Mouse (Mus musculus) CD4-positive, CD25-positive, alpha-beta regulatory T cell (primary cell): ENCODE results near the gene Olfr250. TPM values are rescaled to one million over a fixed set of nuclear protein-coding genes. Genes with fewer than 3 reads are reported as not detected.

ENCODE experiments used
- polyA plus RNA-seq: library from polyadenylated mRNA; unstranded; fragments of 100-300 nt; shearing (Covaris generic); gene quantifications from one replicate; pipeline ENCODE4 v1.2.1, GENCODE M21; 2017

The Olfr250 gene
- 0.06 TPM for polyA plus RNA-seq

DNA sequence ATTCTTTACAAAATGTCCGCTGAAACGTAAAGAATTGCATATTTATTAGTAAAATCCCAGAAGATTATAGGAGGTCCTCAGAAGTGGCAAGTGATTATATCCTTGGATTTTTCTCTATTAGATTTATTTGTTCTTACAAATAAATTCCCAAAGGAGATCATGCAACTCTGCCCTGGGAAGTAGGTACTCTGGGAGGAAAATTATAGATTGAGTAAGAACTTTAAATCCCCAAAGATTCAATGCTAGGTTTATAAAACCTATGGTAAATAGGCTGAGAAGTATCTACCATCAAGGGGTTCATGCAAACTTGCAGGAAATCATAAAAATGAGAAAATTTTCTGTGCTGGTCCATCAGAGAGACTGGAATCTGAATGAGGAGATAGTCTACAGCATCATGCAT, at the start of gene Olfr250:
TSS of gene Olfr250 (plus strand) at position 301 of the 400 bp plus-strand sequence.

GRCm38 (mm10) chr9:38328760-38329159, 37.9 kb upstream of the Olfr250 start, which contains the start of gene Olfr25:
TSS of gene Olfr25 (plus strand) at chr9:38329060.

DNA sequence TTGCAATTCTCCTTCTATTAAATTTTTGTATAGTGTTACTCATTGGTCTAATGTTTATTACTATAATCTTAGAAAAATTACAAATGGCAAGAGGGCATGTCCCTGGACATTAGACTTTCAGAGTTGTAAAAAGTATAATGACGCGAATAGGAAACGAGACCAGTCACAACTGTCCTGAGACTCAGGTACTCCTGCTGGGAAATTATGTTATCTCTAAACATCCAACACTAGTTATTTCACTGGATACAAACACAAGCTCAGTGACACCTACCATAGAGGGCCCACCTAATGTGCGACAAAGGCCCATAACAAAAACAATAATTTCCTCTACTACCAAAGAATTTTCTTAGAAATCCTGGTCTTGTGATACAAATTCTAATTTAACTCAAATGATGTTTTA, 18.6 kb upstream of the Olfr250 start, which contains the start of gene Olfr898:
TSS of gene Olfr898 (plus strand) at position 301 of the 400 bp plus-strand sequence.

GRCm38 (mm10) chr9:38376786-38377185, 10.1 kb downstream of the Olfr250 start, which contains the start of gene Olfr251:
TSS of gene Olfr251 (plus strand) at chr9:38377086.

DNA sequence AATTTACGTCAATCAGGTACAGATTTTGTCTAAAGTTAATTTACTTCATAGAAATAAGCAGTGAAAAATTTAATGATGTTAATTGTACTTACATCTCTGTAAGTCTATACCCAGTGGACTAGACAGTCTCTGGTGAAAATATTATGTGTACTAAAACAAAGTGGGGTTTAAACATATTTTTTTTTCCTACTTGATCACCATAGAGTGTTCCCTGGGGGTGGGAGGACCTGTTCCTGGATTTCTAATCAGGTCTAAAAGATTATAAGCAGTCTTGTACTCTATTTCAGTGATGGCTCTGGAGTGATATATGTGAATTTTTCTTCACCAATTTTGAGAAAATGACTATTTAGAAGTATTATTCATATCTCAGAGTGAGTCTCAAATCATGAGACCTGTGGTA, 34.7 kb downstream of the Olfr250 start, which contains the start of gene Olfr147:
TSS of gene Olfr147 (plus strand) at position 301 of the 400 bp plus-strand sequence.

Other genes starting within 250 kb of the Olfr250 start
- gene Olfr890, start 224.4 kb upstream of the Olfr250 start, polyA plus RNA-seq: 0.04 TPM
- gene Olfr891, start 186.1 kb upstream of the Olfr250 start, polyA plus RNA-seq: not detected
- gene Olfr893, start 158.5 kb upstream of the Olfr250 start, polyA plus RNA-seq: not detected
- gene Olfr894, start 148.8 kb upstream of the Olfr250 start, polyA plus RNA-seq: not detected
- not detected for gene Olfr143, start 114.1 kb upstream of the Olfr250 start, polyA plus RNA-seq
- not detected for gene Olfr895, start 99.0 kb upstream of the Olfr250 start, polyA plus RNA-seq
- not detected for gene Olfr896-ps1, start 75.8 kb upstream of the Olfr250 start, polyA plus RNA-seq
- gene Olfr25, start 37.8 kb upstream of the Olfr250 start, polyA plus RNA-seq: 0.07 TPM
- 0.12 TPM for gene Olfr898, start 18.5 kb upstream of the Olfr250 start, polyA plus RNA-seq
- 0.08 TPM for gene Olfr251, start 10.2 kb downstream of the Olfr250 start, polyA plus RNA-seq
- gene Olfr147, start 34.8 kb downstream of the Olfr250 start, polyA plus RNA-seq: 0.14 TPM
- gene Olfr901, start 62.6 kb downstream of the Olfr250 start, polyA plus RNA-seq: not detected
- gene Olfr902, start 80.8 kb downstream of the Olfr250 start, polyA plus RNA-seq: not detected
- 0.07 TPM for gene Olfr904, start 96.2 kb downstream of the Olfr250 start, polyA plus RNA-seq
- 0.14 TPM for gene Olfr905, start 104.2 kb downstream of the Olfr250 start, polyA plus RNA-seq
- not detected for gene Olfr906, start 120.2 kb downstream of the Olfr250 start, polyA plus RNA-seq
- not detected for gene Olfr907, start 128.9 kb downstream of the Olfr250 start, polyA plus RNA-seq
- gene Olfr911-ps1, start 154.7 kb downstream of the Olfr250 start, polyA plus RNA-seq: not detected
- gene Olfr910, start 171.0 kb downstream of the Olfr250 start, polyA plus RNA-seq: not detected
- gene Olfr912, start 213.3 kb downstream of the Olfr250 start, polyA plus RNA-seq: 0.08 TPM
- not detected for gene Olfr913, start 225.9 kb downstream of the Olfr250 start, polyA plus RNA-seq
- gene Olfr914, start 238.2 kb downstream of the Olfr250 start, polyA plus RNA-seq: not detected